Mouse (Mus musculus) hindbrain, embryonic 11.5 days (tissue): ENCODE measurements around the gene Mrpl16. TPM values are rescaled to one million over a fixed set of nuclear protein-coding genes. Genes with fewer than 3 reads are reported as not detected.

Experiments
- ATAC-seq: fragments of 200-750 bp; cut with Nextera tagmentation; 2 replicates; pipeline ENCODE4 v1.8.0; 2017; ENCODE audit warnings: mild to moderate bottlenecking, moderate TSS enrichment, moderate library complexity; ENCODE audit not compliant: low FRiP score
- DNase-seq: peaks from one replicate; pipeline ENCODE4 v3.0.0-alpha.2; 2015; ENCODE audit warnings: low spot score
- H3K27ac ChIP-seq: fragments of 300-500 bp; sonication (generic); 2 replicates; pipeline ENCODE4 v1.5.1; 2014; ENCODE audit warnings: mild to moderate bottlenecking, low read depth, low read length
- H3K27me3 ChIP-seq: fragments of 300-500 bp; sonication (generic); 2 replicates; pipeline ENCODE4 v1.6.1; 2014; ENCODE audit warnings: mild to moderate bottlenecking, low read length, moderate library complexity, mixed read lengths; ENCODE audit not compliant: control insufficient read depth, insufficient read depth
- H3K36me3 ChIP-seq: fragments of 300-500 bp; sonication (generic); 2 replicates; pipeline ENCODE4 v1.6.1; 2014; ENCODE audit warnings: mild to moderate bottlenecking, low read length, moderate library complexity, mixed read lengths; ENCODE audit not compliant: control insufficient read depth, insufficient read depth
- H3K4me1 ChIP-seq: fragments of 300-500 bp; sonication (generic); replicated peaks from 2 replicates; pipeline ENCODE4 v1.6.1; 2014; ENCODE audit warnings: low read length, mixed read lengths; ENCODE audit not compliant: control insufficient read depth, insufficient read depth
- H3K4me2 ChIP-seq: fragments of 300-500 bp; sonication (generic); replicated peaks from 2 replicates; pipeline ENCODE4 v1.6.1; 2014; ENCODE audit warnings: mild to moderate bottlenecking, low read depth, low read length
- H3K4me3 ChIP-seq: fragments of 300-500 bp; sonication (generic); 2 replicates; pipeline ENCODE4 v1.5.1; 2014; ENCODE audit warnings: low read depth, low read length
- H3K9ac ChIP-seq: fragments of 300-500 bp; sonication (generic); 2 replicates; pipeline ENCODE4 v1.6.1; 2014; ENCODE audit warnings: low read depth, low read length
- H3K9me3 ChIP-seq: fragments of 300-500 bp; sonication (generic); 2 replicates; pipeline ENCODE4 v1.6.1; 2016; ENCODE audit warnings: low read length; ENCODE audit not compliant: control insufficient read depth
- WGBS: fragments of 180-500 bp; shearing (Covaris S2); extraction: QIAGEN DNeasy Blood & Tissue Kit; methylation state at CpG from one replicate; pipeline ENCODE4 v1.1.7; 2014; 5-methylcytosine and 5-hydroxymethylcytosine counted together
- polyA plus RNA-seq: library from polyadenylated mRNA; unstranded; fragments of >200 nt; fragmentation: Nextera tagmentation; extraction: Ambion mirVana; gene quantifications from 2 replicates; pipeline ENCODE4 v1.2.1, GENCODE M21; 2014

The Mrpl16 gene
- polyA plus RNA-seq, 1 experiment from 2014 or later, result 49.2 TPM

- Histone ChIP-seq H3K9ac (no peak overlapping the region), H3K36me3 (no peaks in the 10 kb centered on the region), H3K4me1 (no peaks in the 10 kb centered on the region), H3K27ac (no peak overlapping the region), H3K9me3 (no peaks in the 10 kb centered on the region), H3K27me3 (no peaks in the 10 kb centered on the region), H3K4me3 (no peak overlapping the region), H3K4me2 (no peak overlapping the region)
- no peak for DNase-seq
- 75% methylated on average over 5 of the region's 5 CpGs for WGBS
- no peak for ATAC-seq
These were observed 21.6 kb downstream of the Mrpl16 start for GRCm38 (mm10) chr19:11791825-11792224.

DNA sequence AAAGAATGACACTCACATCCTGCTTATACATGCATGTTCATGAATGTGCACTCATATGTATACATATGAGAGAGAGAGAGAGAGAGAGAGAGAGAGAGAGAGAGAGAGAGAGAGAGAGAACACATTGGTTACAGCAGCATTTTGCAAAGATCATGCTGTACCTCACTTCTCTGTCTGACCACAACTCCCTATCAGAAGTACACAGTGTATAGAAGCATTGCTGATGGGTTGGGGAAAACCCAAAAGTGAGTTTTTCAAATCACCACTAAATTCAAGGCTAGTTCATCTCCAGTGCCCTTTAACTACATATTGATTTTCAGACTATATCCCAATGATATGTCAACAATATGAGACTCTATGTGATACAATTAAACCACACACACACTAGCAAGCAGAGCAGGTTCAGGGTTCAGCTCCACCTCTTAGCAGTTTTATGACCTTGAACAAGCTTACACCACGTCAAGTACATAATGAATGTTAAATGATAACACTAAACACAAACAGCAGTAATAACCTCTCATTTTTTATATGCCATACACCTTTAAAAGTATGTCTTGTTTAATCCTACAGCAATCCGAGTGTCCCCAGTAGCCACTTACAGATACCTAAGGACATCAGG lies 23.7 kb downstream of the Mrpl16 start:
- Histone ChIP-seq H3K4me3 (no peak overlapping the region), H3K4me1 (no peaks in the 10 kb centered on the region), H3K9me3 (no peaks in the 10 kb centered on the region), H3K4me2 (no peak overlapping the region), H3K27me3 (no peaks in the 10 kb centered on the region), H3K27ac (no peak overlapping the region), H3K9ac (no peak overlapping the region), H3K36me3 (no peaks in the 10 kb centered on the region)
- 93% methylated on average over 2 of the region's 2 CpGs for WGBS
- ATAC-seq (no peak), DNase-seq (no peak)

DNA sequence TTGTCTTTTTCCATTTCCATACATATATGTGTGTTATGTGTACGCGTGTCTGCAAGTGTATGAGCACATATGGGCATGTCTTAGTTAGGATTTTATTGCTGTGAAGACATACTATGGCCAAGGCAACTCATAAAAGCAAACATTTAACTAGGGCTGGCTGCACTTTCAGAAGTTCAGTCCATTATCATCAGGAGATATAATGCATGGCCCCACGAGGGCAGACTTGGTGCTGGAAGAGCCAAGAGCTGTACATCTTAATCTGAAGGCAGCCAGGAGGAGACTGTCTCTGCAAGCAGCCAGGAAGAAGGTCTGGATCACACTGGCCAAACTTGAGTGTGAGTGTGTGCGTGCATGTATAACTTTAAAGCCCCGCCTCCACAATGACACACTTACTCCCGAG lies 24.3 kb downstream of the Mrpl16 start:
- Histone ChIP-seq H3K4me1 (no peaks in the 10 kb centered on the region), H3K36me3 (no peaks in the 10 kb centered on the region), H3K27me3 (no peaks in the 10 kb centered on the region), H3K9ac (no peak overlapping the region), H3K4me3 (no peak overlapping the region), H3K27ac (no peak overlapping the region), H3K4me2 (no peak overlapping the region), H3K9me3 (no peaks in the 10 kb centered on the region)
- DNase-seq (no peak), ATAC-seq (no peak)
- WGBS, result 90% methylated on average over 6 of the region's 6 CpGs

DNA sequence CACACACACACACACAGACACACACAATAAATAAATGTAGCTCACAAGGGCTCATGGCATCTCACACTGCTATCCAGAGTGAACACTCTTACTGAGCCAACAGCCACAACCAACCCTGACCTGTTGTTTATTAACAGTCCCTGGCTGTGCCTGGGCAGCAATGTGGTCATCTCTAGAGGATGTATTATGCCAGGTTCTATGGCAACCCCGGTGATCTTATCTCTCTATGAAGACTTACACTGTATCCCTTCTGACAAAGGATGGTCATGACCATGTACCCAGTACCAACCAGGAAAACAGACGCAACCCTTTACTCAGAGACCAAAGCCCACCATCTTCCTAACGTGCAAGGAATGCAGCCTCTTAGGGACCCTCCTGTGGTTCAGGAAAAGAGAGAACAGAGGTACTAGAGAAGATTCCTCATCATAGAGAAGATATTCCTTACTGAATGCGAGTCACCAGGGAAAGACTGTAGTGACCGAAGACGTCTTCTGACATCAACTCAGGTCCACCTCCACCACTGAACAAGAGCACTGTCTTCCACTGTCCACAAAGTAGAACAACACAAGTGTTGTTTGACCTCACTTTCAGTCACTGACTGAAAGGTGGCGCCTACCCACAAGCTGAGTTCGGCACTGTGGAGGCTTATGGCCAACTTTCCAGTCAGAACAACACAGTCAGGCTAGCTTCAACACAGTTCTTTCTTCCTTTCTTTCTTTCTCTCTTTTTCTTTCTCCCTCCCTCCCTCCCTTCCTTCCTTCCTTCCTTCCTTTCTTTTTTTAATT lies 30.5 kb downstream of the Mrpl16 start:
- Histone ChIP-seq H3K4me3 (no peak overlapping the region), H3K4me1 (no peaks in the 10 kb centered on the region), H3K36me3 (no peaks in the 10 kb centered on the region), H3K9ac (no peak overlapping the region), H3K9me3 (no peaks in the 10 kb centered on the region), H3K4me2 (no peak overlapping the region), H3K27me3 (no peaks in the 10 kb centered on the region), H3K27ac (no peak overlapping the region)
- DNase-seq (no peak), ATAC-seq (no peak)
- WGBS, result 87% methylated on average over 8 of the region's 8 CpGs

- no peaks in the 10 kb centered on the region for H3K4me1 ChIP-seq
- DNase-seq, result no peak
- no peak for ATAC-seq
These were observed 34.2 kb downstream of the Mrpl16 start for GRCm38 (mm10) chr19:11804423-11804822.

GRCm38 (mm10) chr19:11807251-11807650 lies 37.1 kb downstream of the Mrpl16 start:
- WGBS, result 70% methylated on average over 2 of the region's 2 CpGs
- DNase-seq (no peak), ATAC-seq (no peak)
- H3K27me3 ChIP-seq, result no peaks in the 10 kb centered on the region
- no peaks in the 10 kb centered on the region for H3K36me3 ChIP-seq
- H3K9ac ChIP-seq, result no peak overlapping the region
- no peak overlapping the region for H3K27ac ChIP-seq
- no peaks in the 10 kb centered on the region for H3K4me1 ChIP-seq
- H3K9me3 ChIP-seq, result no peaks in the 10 kb centered on the region
- H3K4me2 ChIP-seq, result no peak overlapping the region
- H3K4me3 ChIP-seq, result no peak overlapping the region

More at GRCm38 (mm10) chr19:11804423-11804822, 34.2 kb downstream of the Mrpl16 start:
- 63% methylated on average over 1 of the region's 1 CpGs for WGBS
- no peaks in the 10 kb centered on the region for H3K36me3 ChIP-seq
- no peak overlapping the region for H3K9ac ChIP-seq
- no peak overlapping the region for H3K4me2 ChIP-seq
- no peak overlapping the region for H3K27ac ChIP-seq
- H3K27me3 ChIP-seq, result no peaks in the 10 kb centered on the region
- H3K9me3 ChIP-seq, result no peaks in the 10 kb centered on the region
- H3K4me3 ChIP-seq, result no peak overlapping the region

DNA sequence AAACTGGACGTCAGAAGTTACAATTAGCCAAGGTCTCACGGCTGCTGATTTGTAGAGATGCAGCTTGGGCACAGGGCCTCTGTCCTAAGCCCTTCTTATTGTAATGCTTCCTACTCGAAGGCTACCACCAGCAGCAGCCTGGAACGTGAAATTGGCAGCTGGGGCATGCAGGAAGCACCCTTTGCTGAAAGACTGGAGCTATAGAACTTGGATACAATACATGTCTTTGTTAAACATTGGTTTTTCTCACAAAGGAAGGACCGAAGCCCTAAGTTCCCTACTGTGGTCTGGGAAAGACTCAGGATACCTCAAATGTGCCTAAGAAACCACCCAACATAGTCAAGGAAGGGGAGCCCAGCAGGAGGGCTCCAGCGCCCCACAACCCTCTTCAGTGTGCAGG lies 37.6 kb downstream of the Mrpl16 start:
- H3K4me1 ChIP-seq, result no peaks in the 10 kb centered on the region
- ATAC-seq (no peak), DNase-seq (no peak)
- 41% methylated on average over 6 of the region's 6 CpGs for WGBS
- H3K9ac ChIP-seq, result no peak overlapping the region
- H3K36me3 ChIP-seq, result no peaks in the 10 kb centered on the region
- H3K9me3 ChIP-seq, result no peaks in the 10 kb centered on the region
- H3K4me2 ChIP-seq, result no peak overlapping the region
- H3K27ac ChIP-seq, result no peak overlapping the region
- no peak overlapping the region for H3K4me3 ChIP-seq
- H3K27me3 ChIP-seq, result no peaks in the 10 kb centered on the region

DNA sequence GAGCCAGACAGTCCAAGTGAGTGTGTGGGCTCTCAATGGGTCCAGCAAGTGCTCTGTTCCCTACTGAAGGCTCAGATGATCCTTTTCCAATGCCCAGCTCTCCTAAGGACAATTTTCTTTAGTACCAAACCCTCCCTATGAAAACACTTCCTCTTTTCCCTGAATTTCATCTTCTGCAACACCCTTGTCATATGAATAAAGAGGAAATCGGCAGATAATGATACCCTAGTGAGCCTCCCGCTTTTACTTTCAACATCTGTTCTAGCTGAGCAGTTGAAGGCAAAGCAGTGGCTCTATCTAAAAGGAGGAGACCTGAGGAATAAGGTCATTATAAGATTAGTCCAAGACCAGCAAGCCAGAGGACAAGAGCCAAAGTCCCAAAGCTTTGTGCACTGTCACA lies 38.3 kb downstream of the Mrpl16 start:
- ATAC-seq (no peak), DNase-seq (no peak)
- H3K27me3 ChIP-seq, result no peaks in the 10 kb centered on the region
- H3K36me3 ChIP-seq, result no peaks in the 10 kb centered on the region
- H3K4me2 ChIP-seq, result no peak overlapping the region
- no peak overlapping the region for H3K9ac ChIP-seq
- no peaks in the 10 kb centered on the region for H3K9me3 ChIP-seq
- H3K4me1 ChIP-seq, result no peaks in the 10 kb centered on the region
- no peak overlapping the region for H3K27ac ChIP-seq
- H3K4me3 ChIP-seq, result no peak overlapping the region
- 90% methylated on average over 2 of the region's 2 CpGs for WGBS
